Mouse (Mus musculus) midbrain, postnatal 0 days (tissue): ENCODE results near the gene Jakmip3. TPM values are rescaled to one million over a fixed set of nuclear protein-coding genes. Genes with fewer than 3 reads are reported as not detected.

ENCODE experiments used
- ATAC-seq: fragments of 200-750 bp; cut with Nextera tagmentation; 2 replicates; pipeline ENCODE4 v1.8.0; 2017; ENCODE audit warnings: moderate number of reproducible peaks, mild to moderate bottlenecking, moderate TSS enrichment, moderate library complexity; ENCODE audit not compliant: low FRiP score
- DNase-seq: peaks from one replicate; pipeline ENCODE4 v3.0.0-alpha.2; 2015; ENCODE audit warnings: low spot score
- H3K27ac ChIP-seq: fragments of 300-500 bp; sonication (generic); 2 replicates; pipeline ENCODE4 v1.5.1; 2014; ENCODE audit warnings: low read depth, mild to moderate bottlenecking, low read length, mixed read lengths
- H3K27me3 ChIP-seq: fragments of 300-500 bp; sonication (generic); 2 replicates; pipeline ENCODE4 v1.6.1; 2014; ENCODE audit warnings: low read length, control low read depth, mixed read lengths; ENCODE audit not compliant: insufficient read depth
- H3K36me3 ChIP-seq: fragments of 300-500 bp; sonication (generic); 2 replicates; pipeline ENCODE4 v1.6.1; 2014; ENCODE audit warnings: low read length, control low read depth, mixed read lengths; ENCODE audit not compliant: insufficient read depth
- H3K4me1 ChIP-seq: fragments of 300-500 bp; sonication (generic); 2 replicates; pipeline ENCODE4 v1.6.1; 2014; ENCODE audit warnings: mild to moderate bottlenecking, control low read depth, antibody characterized with exemption, low read length, mixed read lengths; ENCODE audit not compliant: insufficient read depth
- H3K4me2 ChIP-seq: fragments of 300-500 bp; sonication (generic); 2 replicates; pipeline ENCODE4 v1.6.1; 2014; ENCODE audit warnings: low read depth, mild to moderate bottlenecking, low read length, mixed read lengths; ENCODE audit not compliant: poor library complexity, severe bottlenecking
- H3K4me3 ChIP-seq: fragments of 300-500 bp; sonication (generic); 2 replicates; pipeline ENCODE4 v1.5.1; 2014; ENCODE audit warnings: low read depth, mild to moderate bottlenecking, low read length, moderate library complexity
- H3K9ac ChIP-seq: fragments of 300-500 bp; sonication (generic); replicated peaks from 2 replicates; pipeline ENCODE4 v1.6.1; 2014; ENCODE audit warnings: mild to moderate bottlenecking, low read length, moderate library complexity, mixed read lengths; ENCODE audit not compliant: poor library complexity, severe bottlenecking
- H3K9me3 ChIP-seq: fragments of 300-500 bp; sonication (generic); 2 replicates; pipeline ENCODE4 v1.6.1; 2016; ENCODE audit warnings: low read length, control low read depth
- CTCF ChIP-seq: IDR thresholded peaks from 2 replicates; pipeline ENCODE4 v1.5.1; 2016; ENCODE audit warnings: antibody characterized with exemption, mild to moderate bottlenecking
- WGBS: fragments of 180-500 bp; shearing (Covaris S2); extraction: QIAGEN DNeasy Blood & Tissue Kit; methylation state at CpG from one replicate; pipeline ENCODE4 v1.1.7; 2014; 5-methylcytosine and 5-hydroxymethylcytosine counted together
- polyA plus RNA-seq: library from polyadenylated mRNA; unstranded; fragments of >200 nt; fragmentation: Nextera tagmentation; extraction: Ambion mirVana; gene quantifications from 2 replicates; pipeline ENCODE4 v1.2.1, GENCODE M21; 2015
- total RNA-seq: library from RNA; depleted of rRNA; stranded (reverse); fragments of >200 nt; gene quantifications from 2 replicates; pipeline ENCODE4 v1.2.3, GENCODE M21; 2014; rRNA removed

Jakmip3 gene
- total and polyA plus RNA-seq, 2 experiments from 2014 or later, result 8.5 to 19.6 TPM

- H3K27ac ChIP-seq, result no peak overlapping the region
- no peak for TF ChIP-seq CTCF
- WGBS, result 89% methylated on average over 4 of the region's 4 CpGs
- H3K4me1 ChIP-seq, result peaks cover 5% of the 10 kb centered on the region; the same call in 1 of the 2 replicates
- no peak for ATAC-seq
- no peak for DNase-seq
- no peaks in the 10 kb centered on the region for H3K9me3 ChIP-seq
- peaks cover 4% of the 10 kb centered on the region; the same call in 1 of the 2 replicates for H3K36me3 ChIP-seq
- no peaks in the 10 kb centered on the region for H3K27me3 ChIP-seq
- H3K4me2 ChIP-seq, result no peak overlapping the region
- no peak overlapping the region for H3K9ac ChIP-seq
- H3K4me3 ChIP-seq, result no peak overlapping the region
Observed at GRCm38 (mm10) chr7:139125881-139126280, 185.4 kb downstream of the Jakmip3 start.

- H3K4me3 ChIP-seq, result no peak overlapping the region
- H3K4me2 ChIP-seq, result no peak overlapping the region
- 66% methylated on average over 7 of the region's 7 CpGs for WGBS
- peaks cover 3% of the 10 kb centered on the region; the same call in 1 of the 2 replicates for H3K36me3 ChIP-seq
- DNase-seq (peak; percentile 35), ATAC-seq (peak; percentile 58)
- H3K9me3 ChIP-seq, result no peaks in the 10 kb centered on the region
- H3K9ac ChIP-seq, result no peak overlapping the region
- H3K27me3 ChIP-seq, result no peaks in the 10 kb centered on the region
- TF ChIP-seq CTCF, result no peak
- no peak overlapping the region for H3K27ac ChIP-seq
- H3K4me1 ChIP-seq, result peaks cover 5% of the 10 kb centered on the region; the same call in 1 of the 2 replicates
Observed at GRCm38 (mm10) chr7:139126549-139126948, 186.0 kb downstream of the Jakmip3 start.

DNA sequence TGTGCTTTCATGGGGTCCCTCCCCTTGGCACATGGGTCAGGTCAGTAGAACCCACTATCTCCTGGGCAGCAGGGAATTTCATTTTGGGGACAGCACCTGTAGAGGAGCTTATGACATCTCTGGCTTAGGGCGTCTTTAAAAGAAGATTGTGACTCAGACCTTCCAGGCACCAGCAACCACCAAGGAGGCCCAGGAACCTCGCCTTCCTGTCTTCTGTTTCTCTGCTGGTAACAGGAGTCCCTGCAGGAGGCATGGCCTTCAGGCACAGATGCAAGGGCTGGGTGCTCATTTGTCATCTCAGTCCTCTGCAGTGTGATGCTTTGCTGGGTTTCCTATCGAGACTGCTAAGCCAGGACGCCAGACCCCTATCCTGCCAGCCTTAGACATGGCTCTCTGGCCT is 188.5 kb downstream of the Jakmip3 start:
- DNase-seq (no peak), ATAC-seq (no peak)
- Histone ChIP-seq H3K36me3 (no peaks in the 10 kb centered on the region), H3K27me3 (no peaks in the 10 kb centered on the region), H3K9me3 (no peaks in the 10 kb centered on the region), H3K4me2 (no peak overlapping the region), H3K4me3 (no peak overlapping the region), H3K27ac (no peak overlapping the region), H3K9ac (no peak overlapping the region), H3K4me1 (peaks cover 5% of the 10 kb centered on the region; the same call in 1 of the 2 replicates)
- no peak for TF ChIP-seq CTCF
- 89% methylated on average over 4 of the region's 4 CpGs for whole genome bisulfite sequencing

DNA sequence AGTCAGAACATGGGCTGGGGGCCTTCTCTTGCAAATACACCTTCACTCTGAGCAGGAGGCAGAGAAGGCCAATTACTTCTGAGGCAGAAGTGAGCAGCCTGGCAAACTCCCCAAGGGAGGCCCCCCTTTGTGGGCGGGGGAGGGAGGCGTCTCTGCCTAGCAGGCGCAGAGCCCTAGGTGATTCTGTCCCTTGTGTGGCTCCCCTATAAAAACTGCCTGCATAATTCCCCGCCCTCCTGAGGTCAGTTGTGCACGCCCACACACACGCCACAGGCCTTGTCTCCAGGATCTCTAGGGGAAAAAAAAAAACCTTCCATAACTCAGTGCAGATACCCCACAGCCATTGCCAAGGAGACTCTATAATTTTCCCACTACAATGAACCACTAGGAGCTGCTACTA is 189.8 kb downstream of the Jakmip3 start:
- no peaks in the 10 kb centered on the region for H3K9me3 ChIP-seq
- H3K4me3 ChIP-seq, result no peak overlapping the region
- H3K27me3 ChIP-seq, result no peaks in the 10 kb centered on the region
- no peaks in the 10 kb centered on the region for H3K36me3 ChIP-seq
- no peak overlapping the region for H3K9ac ChIP-seq
- H3K4me2 ChIP-seq, result no peak overlapping the region
- DNase-seq (no peak), ATAC-seq (no peak)
- H3K27ac ChIP-seq, result no peak overlapping the region
- peaks cover 5% of the 10 kb centered on the region; the same call in 1 of the 2 replicates for H3K4me1 ChIP-seq
- TF ChIP-seq CTCF, result no peak; the same call in 1 of the 2 replicates
- 38% methylated on average over 6 of the region's 6 CpGs for WGBS

DNA sequence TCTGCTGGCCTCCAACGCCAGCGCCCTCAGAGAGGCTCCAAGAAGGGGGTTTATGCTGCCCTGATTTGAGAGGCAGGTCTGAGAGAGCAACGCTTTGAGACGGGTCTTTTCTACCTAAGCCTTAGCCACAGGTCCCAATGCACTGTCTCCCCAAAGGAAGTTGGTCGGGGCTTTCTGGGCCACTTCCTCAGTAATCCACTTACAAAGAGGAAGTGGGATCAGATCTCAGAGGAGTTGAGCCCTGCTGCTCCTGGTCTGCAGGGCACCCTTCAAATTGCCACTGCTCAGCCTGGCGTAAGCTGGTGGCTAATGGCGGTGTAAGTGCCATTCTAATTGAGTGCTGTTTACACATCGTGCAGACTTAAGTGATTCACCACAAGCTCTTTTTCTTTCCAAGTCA is 191.0 kb downstream of the Jakmip3 start:
- Histone ChIP-seq H3K27me3 (no peaks in the 10 kb centered on the region), H3K36me3 (no peaks in the 10 kb centered on the region), H3K9me3 (no peaks in the 10 kb centered on the region), H3K4me3 (no peak overlapping the region), H3K4me2 (no peak overlapping the region), H3K27ac (no peak overlapping the region), H3K4me1 (peaks cover 5% of the 10 kb centered on the region; the same call in 1 of the 2 replicates), H3K9ac (no peak overlapping the region)
- TF ChIP-seq CTCF, result no peak
- DNase-seq, result no peak
- 68% methylated on average over 8 of the region's 8 CpGs for WGBS
- ATAC-seq, result no peak

GRCm38 (mm10) chr7:139133446-139133845 is 192.9 kb downstream of the Jakmip3 start:
- H3K36me3 ChIP-seq, result no peaks in the 10 kb centered on the region
- DNase-seq (peak; percentile 71), ATAC-seq (no peak)
- no peaks in the 10 kb centered on the region for H3K9me3 ChIP-seq
- no peak overlapping the region for H3K4me2 ChIP-seq
- H3K4me3 ChIP-seq, result no peak overlapping the region
- no peak overlapping the region for H3K27ac ChIP-seq
- no peak for TF ChIP-seq CTCF
- no peak overlapping the region for H3K9ac ChIP-seq
- peaks cover 5% of the 10 kb centered on the region; the same call in 1 of the 2 replicates for H3K4me1 ChIP-seq
- 66% methylated on average over 3 of the region's 3 CpGs for WGBS
- no peaks in the 10 kb centered on the region for H3K27me3 ChIP-seq

Other genes starting within 250 kb of the Jakmip3 start
- gene Ppp2r2d, start 94.7 kb upstream of the Jakmip3 start, total RNA-seq, result 91.5 and 92.7 TPM in 2 replicates
- gene Ppp2r2d, start 94.7 kb upstream of the Jakmip3 start, polyA plus RNA-seq, result 100 and 109 TPM in 2 replicates
- 36.4 and 39.2 TPM in 2 replicates for gene Mapk1ip1, start 94.5 kb upstream of the Jakmip3 start, total RNA-seq
- 33.7 TPM in 2 replicates for gene Mapk1ip1, start 94.5 kb upstream of the Jakmip3 start, polyA plus RNA-seq
- gene Bnip3, start 31.2 kb upstream of the Jakmip3 start, total RNA-seq, result 227 and 231 TPM in 2 replicates
- 142 and 147 TPM in 2 replicates for gene Bnip3, start 31.2 kb upstream of the Jakmip3 start, polyA plus RNA-seq
- gene Dpysl4, start 145.3 kb downstream of the Jakmip3 start, total RNA-seq, result 172 and 180 TPM in 2 replicates
- 164 and 167 TPM in 2 replicates for gene Dpysl4, start 145.3 kb downstream of the Jakmip3 start, polyA plus RNA-seq